Mouse (Mus musculus) lung, embryonic 15.5 days (tissue): ENCODE data around the gene Trim33. TPM values are rescaled to one million over a fixed set of nuclear protein-coding genes. Genes with fewer than 3 reads are reported as not detected.

ENCODE experiments used
- ATAC-seq: fragments of 200-750 bp; cut with Nextera tagmentation; 2 replicates; pipeline ENCODE4 v1.8.0; 2017; ENCODE audit warnings: moderate number of reproducible peaks, borderline replicate concordance; ENCODE audit not compliant: low FRiP score, low TSS enrichment; ENCODE audit errors: extremely low read depth
- H3K27ac ChIP-seq: fragments of 300-500 bp; sonication (generic); 2 replicates; pipeline ENCODE4 v1.5.1; 2015; ENCODE audit warnings: moderate library complexity, mild to moderate bottlenecking, inconsistent platforms
- H3K27me3 ChIP-seq: fragments of 300-500 bp; sonication (generic); 2 replicates; pipeline ENCODE4 v1.6.1; 2015; ENCODE audit warnings: inconsistent platforms
- H3K36me3 ChIP-seq: fragments of 300-500 bp; sonication (generic); 2 replicates; pipeline ENCODE4 v1.6.1; 2015; ENCODE audit warnings: inconsistent platforms
- H3K4me1 ChIP-seq: fragments of 300-500 bp; sonication (generic); 2 replicates; pipeline ENCODE4 v1.6.1; 2015; ENCODE audit warnings: inconsistent platforms
- H3K4me2 ChIP-seq: fragments of 300-500 bp; sonication (generic); 2 replicates; pipeline ENCODE4 v1.6.1; 2015; ENCODE audit warnings: inconsistent platforms, mild to moderate bottlenecking, moderate library complexity
- H3K4me3 ChIP-seq: fragments of 300-500 bp; sonication (generic); 2 replicates; pipeline ENCODE4 v1.5.1; 2015; ENCODE audit warnings: mild to moderate bottlenecking, inconsistent platforms
- H3K9ac ChIP-seq: fragments of 300-500 bp; sonication (generic); 2 replicates; pipeline ENCODE4 v1.6.1; 2015; ENCODE audit warnings: inconsistent platforms
- H3K9me3 ChIP-seq: fragments of 300-500 bp; sonication (generic); 2 replicates; pipeline ENCODE4 v1.6.1; 2016; ENCODE audit warnings: inconsistent platforms
- WGBS: fragments of 180-500 bp; shearing (Covaris S2); methylation state at CpG from one replicate; pipeline ENCODE4 v1.1.7; 2015; 5-methylcytosine and 5-hydroxymethylcytosine counted together
- polyA plus RNA-seq: library from polyadenylated mRNA; unstranded; fragments of >200 nt; fragmentation: Nextera tagmentation; extraction: Ambion mirVana; gene quantifications from 2 replicates; pipeline ENCODE4 v1.2.1, GENCODE M21; 2015

Trim33 gene
- polyA plus RNA-seq, result 18.2 and 22.9 TPM in 2 replicates

- peak within 1 kb of the TSS; percentile 97 for H3K9ac ChIP-seq
- peak; percentile 88 for ATAC-seq
- H3K9me3 ChIP-seq, result no peaks in the 10 kb centered on the region
- peak within 1 kb of the TSS; percentile 100 for H3K4me3 ChIP-seq
- H3K4me2 ChIP-seq, result peak within 1 kb of the TSS; percentile 70
- H3K36me3 ChIP-seq, result peaks cover 10% of the 10 kb centered on the region; the same call in 1 of the 2 replicates
- peak within 1 kb of the TSS; percentile 94 for H3K27ac ChIP-seq
- H3K27me3 ChIP-seq, result no peaks in the 10 kb centered on the region
- under 1% methylated on average over 98 of the region's 136 CpGs for WGBS
- H3K4me1 ChIP-seq, result peaks cover 15% of the 10 kb centered on the region
These were observed at the start of gene Trim33 for GRCm38 (mm10) chr3:103279182-103280149. TSS of gene Trim33 (plus strand) at chr3:103279293.

GRCm38 (mm10) chr3:103232398-103232797 is 46.7 kb upstream of the Trim33 start:
- H3K4me3 ChIP-seq, result no peak overlapping the region
- 0 out of 2 replicates have a peak, but pooled peaks cover 2% of the 10 kb centered on the region for H3K9me3 ChIP-seq
- no peak overlapping the region for H3K9ac ChIP-seq
- no peak overlapping the region for H3K27ac ChIP-seq
- no peak overlapping the region for H3K4me2 ChIP-seq
- ATAC-seq, result no peak
- 80% methylated on average over 4 of the region's 4 CpGs for WGBS
- H3K36me3 ChIP-seq, result no peaks in the 10 kb centered on the region
- H3K27me3 ChIP-seq, result no peaks in the 10 kb centered on the region
- H3K4me1 ChIP-seq, result no peaks in the 10 kb centered on the region

- H3K9me3 ChIP-seq, result no peaks in the 10 kb centered on the region
- H3K4me3 ChIP-seq, result no peak overlapping the region
- no peak overlapping the region for H3K9ac ChIP-seq
- H3K36me3 ChIP-seq, result no peaks in the 10 kb centered on the region
- WGBS, result 89% methylated on average over 2 of the region's 2 CpGs
- ATAC-seq, result no peak
- no peak overlapping the region for H3K4me2 ChIP-seq
- H3K27me3 ChIP-seq, result no peaks in the 10 kb centered on the region
- H3K27ac ChIP-seq, result no peak overlapping the region
- H3K4me1 ChIP-seq, result no peaks in the 10 kb centered on the region
These were observed 37.6 kb upstream of the Trim33 start for GRCm38 (mm10) chr3:103241524-103241923.

- no peaks in the 10 kb centered on the region for H3K27me3 ChIP-seq
- H3K36me3 ChIP-seq, result no peaks in the 10 kb centered on the region
- no peak for ATAC-seq
- H3K9ac ChIP-seq, result no peak overlapping the region
- H3K27ac ChIP-seq, result no peak overlapping the region
- H3K4me3 ChIP-seq, result no peak overlapping the region
- H3K4me1 ChIP-seq, result no peaks in the 10 kb centered on the region
- no peak overlapping the region for H3K4me2 ChIP-seq
- no peaks in the 10 kb centered on the region for H3K9me3 ChIP-seq
- WGBS, result 84% methylated on average over 3 of the region's 3 CpGs
These were observed 36.9 kb upstream of the Trim33 start for GRCm38 (mm10) chr3:103242156-103242555.

- H3K27me3 ChIP-seq, result no peaks in the 10 kb centered on the region
- H3K4me3 ChIP-seq, result no peak overlapping the region
- H3K27ac ChIP-seq, result no peak overlapping the region
- WGBS, result 73% methylated on average over 2 of the region's 2 CpGs
- no peaks in the 10 kb centered on the region for H3K36me3 ChIP-seq
- no peak overlapping the region for H3K4me2 ChIP-seq
- H3K9me3 ChIP-seq, result no peaks in the 10 kb centered on the region
- no peak overlapping the region for H3K9ac ChIP-seq
- no peak for ATAC-seq
- no peaks in the 10 kb centered on the region for H3K4me1 ChIP-seq
These were observed 35.6 kb upstream of the Trim33 start for GRCm38 (mm10) chr3:103243491-103243890.

GRCm38 (mm10) chr3:103246627-103247260 is 32.3 kb upstream of the Trim33 start:
- no peak overlapping the region for H3K27ac ChIP-seq
- H3K4me1 ChIP-seq, result no peaks in the 10 kb centered on the region
- H3K4me2 ChIP-seq, result no peak overlapping the region
- no peaks in the 10 kb centered on the region for H3K27me3 ChIP-seq
- H3K4me3 ChIP-seq, result no peak overlapping the region
- no peak overlapping the region for H3K9ac ChIP-seq
- H3K9me3 ChIP-seq, result no peaks in the 10 kb centered on the region
- 56% methylated on average over 17 of the region's 17 CpGs for WGBS
- no peak for ATAC-seq
- no peaks in the 10 kb centered on the region for H3K36me3 ChIP-seq

- no peaks in the 10 kb centered on the region for H3K9me3 ChIP-seq
- no peak overlapping the region for H3K4me3 ChIP-seq
- peaks cover 6% of the 10 kb centered on the region; the same call in 1 of the 2 replicates for H3K4me1 ChIP-seq
- no peak overlapping the region for H3K9ac ChIP-seq
- no peaks in the 10 kb centered on the region for H3K36me3 ChIP-seq
- no peaks in the 10 kb centered on the region for H3K27me3 ChIP-seq
- no peak overlapping the region for H3K4me2 ChIP-seq
- ATAC-seq, result peak; percentile 69; the same call in 1 of the 2 replicates
- 24% methylated on average over 10 of the region's 10 CpGs for WGBS
- H3K27ac ChIP-seq, result peak overlapping the region; percentile 72
These were observed 22.8 kb upstream of the Trim33 start for GRCm38 (mm10) chr3:103256089-103256819.

- Histone ChIP-seq H3K4me2 (no peak overlapping the region), H3K36me3 (no peaks in the 10 kb centered on the region), H3K9ac (no peak overlapping the region), H3K27ac (no peak overlapping the region), H3K4me1 (no peaks in the 10 kb centered on the region), H3K9me3 (no peaks in the 10 kb centered on the region), H3K27me3 (no peaks in the 10 kb centered on the region), H3K4me3 (no peak overlapping the region)
- 85% methylated on average over 12 of the region's 12 CpGs for WGBS
- no peak for ATAC-seq
These were observed 16.2 kb upstream of the Trim33 start for GRCm38 (mm10) chr3:103262802-103263417.

GRCm38 (mm10) chr3:103278561-103279181 is 422 bp upstream of the Trim33 start:
- H3K4me1 ChIP-seq, result peaks cover 15% of the 10 kb centered on the region
- H3K4me3 ChIP-seq, result peak overlapping the region; percentile 100
- ATAC-seq, result no peak
- H3K27ac ChIP-seq, result peak overlapping the region; percentile 94
- peaks cover 10% of the 10 kb centered on the region; the same call in 1 of the 2 replicates for H3K36me3 ChIP-seq
- peak overlapping the region; percentile 70 for H3K9ac ChIP-seq
- 2% methylated on average over 11 of the region's 11 CpGs for WGBS
- no peaks in the 10 kb centered on the region for H3K27me3 ChIP-seq
- H3K4me2 ChIP-seq, result peak overlapping the region; percentile 63
- no peaks in the 10 kb centered on the region for H3K9me3 ChIP-seq

GRCm38 (mm10) chr3:103280241-103280761 is 1.2 kb downstream of the Trim33 start:
- Histone ChIP-seq H3K27ac (peak overlapping the region; percentile 94), H3K4me2 (peak overlapping the region; percentile 70), H3K4me1 (peaks cover 15% of the 10 kb centered on the region), H3K9me3 (no peaks in the 10 kb centered on the region), H3K36me3 (peaks cover 10% of the 10 kb centered on the region; the same call in 1 of the 2 replicates), H3K4me3 (peak overlapping the region; percentile 100), H3K9ac (peak overlapping the region; percentile 97), H3K27me3 (no peaks in the 10 kb centered on the region)
- peak; percentile 62 for ATAC-seq
- WGBS, result 0% methylated on average over 36 of the region's 36 CpGs
